Mouse (Mus musculus) G1E (cell line): ENCODE results near the gene Pnpla2.

Experiments
- CTCF ChIP-seq: IDR thresholded peaks from 2 replicates; pipeline ENCODE4 v1.5.1; 2012; ENCODE audit warnings: low read depth, low read length, inconsistent platforms, mixed read lengths
- GATA1 ChIP-seq: IDR thresholded peaks from 2 replicates; pipeline ENCODE4 v1.6.1; 2012; ENCODE audit warnings: borderline replicate concordance, low read length, inconsistent platforms, mixed read lengths
- TAL1 ChIP-seq: conservative IDR thresholded peaks from 2 replicates; pipeline ENCODE4 v1.6.1; 2012; ENCODE audit warnings: low read depth, low read length, inconsistent platforms, mixed read lengths

- TF ChIP-seq CTCF (no peak), TAL1 (no peak), GATA1 (no peak)
These were observed 24.3 kb upstream of the Pnpla2 start for GRCm38 (mm10) chr7:141430585-141431240.
